Comparison of ENCODE assay signal across 10 mouse cellular contexts in the genomic region with DNA sequence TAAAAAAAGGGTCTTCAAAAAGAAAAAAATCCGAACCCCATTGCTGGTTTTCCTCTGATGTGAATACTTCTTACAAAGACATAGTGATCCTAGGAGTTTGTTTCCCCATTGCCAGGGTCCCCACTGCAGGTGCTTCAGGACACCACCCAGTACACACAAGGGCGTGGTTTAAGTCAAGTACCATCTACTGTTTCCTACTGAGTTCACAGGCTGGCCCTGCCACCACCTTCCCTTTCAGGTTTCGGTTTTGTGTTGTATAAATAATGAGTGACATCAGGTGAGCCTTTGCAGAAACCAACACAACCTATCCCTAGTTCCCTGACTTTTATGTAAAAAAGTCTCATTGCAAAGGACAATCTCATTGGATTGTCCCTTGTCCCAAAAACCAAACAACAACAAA.
"Had no signal": no experiment of that assay in that cellular context is flagged by ENCODE, and none has a peak within 500 bp of the region (broad histone marks: within the 10 kb centered on the region; RNA-seq: fewer than 3 reads in every experiment).

No protein-coding gene starts in this region.

- ATAC-seq: midbrain, embryonic 13.5 days; midbrain, embryonic 16.5 days had no signal

- DNase-seq: kidney, adult 2 months; kidney, postnatal 25 days; layer of hippocampus, adult 9-11 months; liver, embryonic 13.5 days; retina, postnatal 1 day; thymus, adult 2 months; thymus, postnatal 14 days; thymus, postnatal 4 days had no signal
